Mouse (Mus musculus) hindbrain, embryonic 11.5 days (tissue): ENCODE results near the gene Cp. TPM values are rescaled to one million over a fixed set of nuclear protein-coding genes. Genes with fewer than 3 reads are reported as not detected.

Source experiments
- polyA plus RNA-seq: library from polyadenylated mRNA; unstranded; fragments of >200 nt; fragmentation: Nextera tagmentation; extraction: Ambion mirVana; gene quantifications from 2 replicates; pipeline ENCODE4 v1.2.1, GENCODE M21; 2014

Cp gene
- polyA plus RNA-seq, 1 experiment from 2014 or later = 7.8 TPM

Other genes starting within 250 kb of the Cp start
- gene Hps3, start 78.3 kb downstream of the Cp start, polyA plus RNA-seq = 15.3 and 15.9 TPM in 2 replicates
- gene Hltf, start 100.8 kb downstream of the Cp start, polyA plus RNA-seq = 25.1 and 25.7 TPM in 2 replicates
- 29.5 and 32.5 TPM in 2 replicates for gene Gyg, start 198.3 kb downstream of the Cp start, polyA plus RNA-seq